16 mouse cellular contexts compared by ENCODE assay signal in the genomic region with DNA sequence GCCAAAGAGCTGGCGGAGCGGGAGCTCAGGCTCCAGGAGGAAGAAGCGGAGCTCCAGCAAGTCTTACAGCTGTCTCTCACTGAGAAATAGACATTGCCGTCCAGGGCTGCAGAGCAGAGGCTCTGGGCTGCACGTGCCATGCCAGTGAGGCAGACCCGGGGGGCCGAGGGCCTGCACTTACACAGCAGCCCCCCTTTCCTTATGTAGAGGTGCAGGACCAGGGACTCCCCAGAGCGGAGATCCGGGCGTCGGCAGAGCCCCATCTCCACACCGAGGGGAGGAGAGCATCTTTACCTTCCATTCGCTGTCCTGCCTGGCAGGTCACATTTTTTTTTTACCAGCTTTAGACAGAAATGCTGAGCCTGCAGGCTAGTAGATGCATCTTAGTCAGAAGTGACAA. TPM values are rescaled to one million over a fixed set of nuclear protein-coding genes. Genes with fewer than 3 reads are reported as not detected.
"Had no signal": no experiment of that assay in that cellular context is flagged by ENCODE, and none has a peak within 500 bp of the region (broad histone marks: within the 10 kb centered on the region; RNA-seq: fewer than 3 reads in every experiment).

No protein-coding gene starts in this region.

- H3K27me3 ChIP-seq: limb, embryonic 12.5 days; liver, embryonic 13.5 days; lung, embryonic 15.5 days; megakaryocyte, embryonic 14.5 days; neural tube, embryonic 15.5 days had no signal

- H3K4me2 ChIP-seq: limb, embryonic 12.5 days; liver, embryonic 13.5 days; lung, embryonic 15.5 days; neural tube, embryonic 15.5 days had no signal

- ATAC-seq: intestine, embryonic 16.5 days; liver, postnatal 0 days had no signal

- H3K9me3 ChIP-seq: limb, embryonic 12.5 days; liver, embryonic 13.5 days; lung, embryonic 15.5 days; megakaryocyte, embryonic 14.5 days; neural tube, embryonic 15.5 days had no signal

- H3K4me3 ChIP-seq: limb, embryonic 12.5 days; liver, embryonic 13.5 days; lung, embryonic 15.5 days; neural tube, embryonic 15.5 days had no signal

- H3K9ac ChIP-seq: limb, embryonic 12.5 days; liver, embryonic 13.5 days; liver, postnatal 0 days; lung, embryonic 15.5 days; neural tube, embryonic 15.5 days had no signal

- DNase-seq: liver, embryonic 13.5 days had no signal

- H3K27ac ChIP-seq: limb, embryonic 12.5 days; liver, embryonic 13.5 days; lung, embryonic 15.5 days; neural tube, embryonic 15.5 days; stomach, postnatal 0 days had no signal

RNA-seq across cellular contexts. Expression of a gene that starts 49.1 kb away (rescaled TPM):
- total RNA-seq: layer of hippocampus, adult 18-20 months; layer of hippocampus, postnatal 10 days; left cerebral cortex, adult 18-20 months; left cerebral cortex, postnatal 14 days had no signal
- polyA plus RNA-seq: intestine, embryonic 16.5 days; kidney, postnatal 0 days; limb, embryonic 12.5 days; liver, embryonic 13.5 days; liver, postnatal 0 days; lung, embryonic 15.5 days; macrophage; neural tube, embryonic 15.5 days; small intestine, adult 2 months; stomach, postnatal 0 days had no signal

RNA-seq across cellular contexts. Expression of a gene that starts 54.1 kb away (rescaled TPM):
- total RNA-seq: monocyte, adult 5-6 weeks had no signal
- polyA plus RNA-seq: kidney, postnatal 0 days; liver, embryonic 13.5 days; liver, postnatal 0 days; lung, embryonic 15.5 days; macrophage; small intestine, adult 2 months had no signal
